Mouse (Mus musculus) WW6 (cell line): ENCODE results near the gene Cntfr.
"Not testable (repeated sequence)": the region's sequence is repeated elsewhere in the genome, so short reads cannot be mapped to it uniquely, and the experiment has no call there.

Experiments
- DNase-seq: peaks from one replicate; pipeline ENCODE4 v3.0.0-alpha.2; 2013; ENCODE audit warnings: low read depth, low spot score

The Cntfr gene

GRCm38 (mm10) chr4:41710229-41710628 is 13.3 kb upstream of the Cntfr start:
- no peak for DNase-seq

DNA sequence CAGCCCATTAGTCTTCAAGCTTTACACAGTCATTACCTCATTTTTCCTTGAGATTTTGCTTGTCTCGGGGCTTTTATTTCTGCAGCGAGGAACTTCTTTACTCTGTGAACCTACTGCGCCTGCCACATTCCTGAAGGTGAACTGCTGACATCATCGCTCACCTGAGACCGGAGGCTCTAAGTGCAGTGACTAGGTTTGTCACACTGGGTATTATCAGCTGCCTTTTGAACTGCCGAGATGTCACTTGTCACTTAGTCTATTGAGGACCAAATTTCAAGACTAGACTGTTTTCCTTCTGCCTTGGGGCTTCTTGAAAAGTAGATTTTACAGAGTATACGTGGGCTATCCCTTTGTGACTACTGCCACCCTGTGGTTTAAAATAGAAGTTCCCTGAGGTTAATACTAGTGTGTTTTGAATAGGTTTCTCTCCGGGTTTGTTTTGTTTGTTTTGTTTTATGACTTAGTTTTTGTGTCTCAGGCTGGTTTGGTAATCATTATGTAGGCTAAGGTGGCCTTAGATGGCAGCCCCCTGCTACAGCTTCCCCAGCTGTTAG is 11.4 kb upstream of the Cntfr start:
- DNase-seq: no peak

DNA sequence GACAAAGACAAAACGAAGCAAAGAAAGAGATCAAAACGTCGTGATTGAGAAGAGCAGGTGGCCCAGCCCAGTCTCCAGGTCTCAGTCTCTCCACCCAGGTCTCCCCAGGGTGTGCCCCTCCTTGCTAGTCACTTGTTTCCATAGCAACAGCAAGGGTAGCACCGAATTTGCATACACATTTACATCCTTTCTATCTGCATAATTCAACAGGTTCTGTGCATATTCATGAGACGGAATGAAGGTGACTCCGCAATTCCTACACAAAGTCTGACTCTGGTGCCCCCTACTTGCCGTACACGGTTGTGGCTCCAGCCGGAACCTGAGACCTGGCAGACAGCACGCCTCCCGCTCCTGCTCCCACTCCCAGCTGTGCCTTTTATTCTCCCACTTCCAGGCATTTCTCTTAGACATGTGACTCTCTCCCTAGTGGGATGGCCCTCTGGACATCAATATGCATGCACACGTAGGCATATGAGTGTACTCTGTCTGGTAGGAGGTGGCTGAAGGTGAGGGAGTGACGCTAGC is 10.2 kb upstream of the Cntfr start:
- DNase-seq: peak; percentile 75

- DNase-seq: no peak
These were observed 9.2 kb upstream of the Cntfr start for GRCm38 (mm10) chr4:41705922-41706754.

GRCm38 (mm10) chr4:41704651-41705050 is 7.8 kb upstream of the Cntfr start:
- no peak for DNase-seq

GRCm38 (mm10) chr4:41702226-41702625 is 5.3 kb upstream of the Cntfr start:
- DNase-seq: not testable (repeated sequence)

- DNase-seq: not testable (repeated sequence)
These were observed 3.3 kb upstream of the Cntfr start for GRCm38 (mm10) chr4:41700224-41700623.

DNA sequence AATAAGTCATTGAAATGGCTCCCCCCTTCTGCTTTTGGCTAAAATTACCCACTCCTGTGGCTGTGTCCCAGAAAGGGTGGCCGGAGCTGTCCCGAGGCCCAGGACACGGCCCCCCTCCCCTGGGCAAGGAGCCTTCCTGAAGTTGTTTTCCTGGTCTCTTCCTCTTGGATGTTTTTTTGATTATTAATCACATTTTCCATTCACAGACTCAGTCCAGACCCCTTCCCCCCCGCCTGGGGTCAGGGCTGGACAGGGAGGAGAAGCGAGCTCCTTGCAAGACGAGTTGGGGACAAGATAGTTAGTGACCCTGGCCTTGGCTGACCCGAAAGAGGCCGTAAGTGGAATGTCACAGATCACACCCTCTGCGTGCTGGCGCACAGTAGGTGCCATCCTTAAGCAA is 2.9 kb upstream of the Cntfr start, which contains the start of gene Il11ra1:
Gene Il11ra1, plus strand, starts transcription at position 207 of the 400 bp plus-strand sequence.
- DNase-seq: not testable (repeated sequence)

GRCm38 (mm10) chr4:41698421-41699016 is 1.6 kb upstream of the Cntfr start:
- DNase-seq: not testable (repeated sequence)

DNA sequence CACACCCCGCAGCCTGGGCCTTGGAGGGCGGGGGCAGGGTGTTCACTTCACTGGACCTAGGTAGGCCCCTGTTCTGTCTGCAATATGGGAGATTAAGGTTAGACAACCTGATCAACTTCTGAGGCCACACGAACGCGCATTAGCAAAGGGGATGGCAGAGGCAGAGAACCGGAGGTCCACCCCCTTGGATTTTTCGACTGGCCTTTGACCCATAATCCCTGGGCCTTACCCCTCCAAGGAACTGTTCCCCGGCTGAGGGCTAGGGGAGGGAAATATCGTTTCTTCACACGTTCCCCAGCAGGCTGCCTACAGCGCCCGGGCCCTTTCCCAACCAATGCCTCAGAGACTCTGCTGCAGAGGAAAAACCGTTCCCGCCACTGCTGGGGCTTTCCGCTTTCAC is 437 bp downstream of the Cntfr start:
- not testable (repeated sequence) for DNase-seq

DNA sequence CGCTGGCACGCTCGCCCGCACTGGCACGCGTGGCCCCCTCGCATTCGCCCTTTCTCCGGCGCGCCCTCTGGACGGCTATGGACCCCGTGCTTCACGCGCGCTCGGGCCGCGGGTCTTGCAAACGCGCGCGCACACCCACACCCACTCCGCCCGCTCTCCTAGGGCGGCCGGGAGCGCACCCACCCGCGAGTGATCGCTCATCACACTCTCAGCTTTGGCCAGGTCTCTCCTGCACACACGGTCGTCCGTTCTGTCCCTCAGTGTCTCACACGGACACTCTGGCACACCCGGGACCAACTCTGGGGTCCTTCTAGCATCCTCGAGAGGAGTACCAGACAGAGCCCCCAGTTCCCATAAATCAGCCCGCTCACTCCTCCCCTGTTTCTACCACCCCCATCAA is 1.1 kb downstream of the Cntfr start:
- not testable (repeated sequence) for DNase-seq

GRCm38 (mm10) chr4:41693511-41693910 is 3.4 kb downstream of the Cntfr start:
- not testable (repeated sequence) for DNase-seq

GRCm38 (mm10) chr4:41690014-41690413 is 6.9 kb downstream of the Cntfr start:
- not testable (repeated sequence) for DNase-seq

DNA sequence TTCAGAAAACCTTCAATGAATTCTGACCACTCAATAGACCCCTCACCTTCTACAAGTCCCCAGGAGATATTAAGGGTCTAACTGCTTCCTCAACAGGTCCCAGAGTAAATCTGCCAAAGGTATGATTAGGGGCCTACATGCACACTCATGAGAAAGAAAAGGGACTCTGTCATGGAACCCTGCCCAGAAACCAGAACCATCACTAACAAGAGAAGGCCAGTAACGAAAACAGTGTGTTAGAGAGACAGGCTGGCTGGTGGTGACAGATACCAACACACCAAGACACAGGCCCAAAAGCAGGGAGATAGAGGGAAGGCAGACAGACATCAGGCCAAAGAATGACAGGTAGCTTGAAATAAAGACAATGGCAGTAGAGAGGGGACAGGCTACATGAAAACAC is 8.3 kb downstream of the Cntfr start:
- DNase-seq: not testable (repeated sequence)

DNA sequence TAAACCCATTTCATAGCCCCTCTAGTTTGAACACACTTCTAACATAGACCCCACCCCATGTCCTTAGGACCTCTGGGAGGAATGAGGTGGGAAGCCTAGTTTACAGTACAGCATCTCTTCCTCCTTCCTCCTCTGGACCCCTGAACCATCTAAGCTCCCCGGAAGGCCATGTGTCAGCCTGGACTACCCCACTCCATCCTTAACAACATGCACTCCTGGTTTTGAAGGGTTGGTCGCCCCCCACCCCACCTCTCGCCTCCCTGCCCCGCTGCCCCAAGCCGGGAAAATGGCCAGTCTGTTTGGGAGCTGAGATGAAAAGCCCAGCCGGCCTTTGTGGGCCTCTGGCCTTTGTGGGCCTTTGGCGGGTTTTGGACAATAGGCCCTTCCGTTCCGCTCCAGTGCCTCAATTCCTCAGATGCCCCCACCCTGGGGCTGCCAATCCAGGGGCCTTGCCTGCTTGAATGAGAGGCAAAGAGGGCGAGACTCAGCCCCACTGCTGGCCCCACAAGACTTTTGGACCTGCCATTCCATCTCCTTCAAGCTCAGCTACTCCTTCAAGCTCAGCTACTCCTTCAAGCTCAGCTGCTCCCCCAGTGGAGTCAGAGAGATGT is 10.9 kb downstream of the Cntfr start:
- not testable (repeated sequence) for DNase-seq

GRCm38 (mm10) chr4:41684931-41685453 is 11.9 kb downstream of the Cntfr start:
- DNase-seq: not testable (repeated sequence)

DNA sequence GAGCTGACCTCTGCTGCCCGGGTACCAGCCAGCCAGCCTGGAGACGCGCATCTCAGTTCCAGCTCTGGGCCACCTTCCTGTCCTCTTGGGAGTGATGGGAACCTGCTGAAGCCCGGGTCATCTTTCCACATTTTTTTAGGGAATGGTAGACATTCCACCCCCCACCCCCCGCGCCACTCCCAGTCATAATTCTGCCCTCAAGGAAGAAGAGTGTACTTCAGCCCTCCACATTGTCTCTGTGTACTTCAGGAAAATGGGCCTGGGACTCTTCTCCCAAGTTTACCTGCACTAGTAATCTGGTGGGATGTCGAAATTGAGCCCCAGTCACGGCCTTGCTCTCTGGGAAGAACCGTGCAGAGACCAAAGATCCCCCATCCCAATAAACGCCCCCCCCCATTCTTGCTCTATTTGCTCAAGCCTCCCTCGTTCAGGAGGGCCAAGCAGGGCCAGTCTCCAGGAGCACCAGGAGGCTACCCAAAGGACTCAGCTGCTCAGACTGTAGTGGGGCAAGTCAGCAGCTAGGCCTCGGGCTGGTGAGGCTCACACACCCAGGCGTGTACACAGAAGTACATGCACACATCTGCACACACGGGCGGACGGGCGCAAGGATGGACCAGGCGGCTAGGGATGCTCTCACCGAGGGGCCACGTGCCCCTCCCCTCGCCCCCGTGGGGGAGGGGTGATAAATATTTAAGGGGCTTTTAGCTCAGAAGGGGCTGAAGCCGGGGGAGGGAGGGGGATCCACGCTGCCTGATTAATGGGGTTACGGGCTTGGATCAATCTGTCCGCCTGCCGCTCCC is 12.6 kb downstream of the Cntfr start:
- DNase-seq: not testable (repeated sequence)

- not testable (repeated sequence) for DNase-seq
These were observed 13.6 kb downstream of the Cntfr start for GRCm38 (mm10) chr4:41683303-41683702.

DNA sequence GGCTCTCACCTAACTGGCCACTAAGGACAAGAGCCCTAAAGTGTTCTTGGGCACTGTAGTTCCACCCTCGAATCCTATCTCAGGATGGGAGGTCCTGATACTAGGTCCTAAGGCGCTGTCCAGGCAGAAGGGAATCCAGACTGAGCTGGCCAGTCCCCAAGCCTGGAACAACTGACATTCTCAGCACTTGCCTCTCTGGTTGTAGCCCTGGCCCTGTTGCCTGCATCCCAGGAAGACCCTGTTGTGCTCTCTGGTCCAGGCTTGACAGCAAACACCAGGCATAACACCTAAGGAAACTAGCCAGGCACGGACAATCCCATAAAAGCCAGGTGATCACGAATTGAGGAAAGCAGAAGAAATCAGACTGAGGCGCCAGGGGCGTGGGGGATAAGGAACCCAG is 14.1 kb downstream of the Cntfr start:
- no peak for DNase-seq

DNA sequence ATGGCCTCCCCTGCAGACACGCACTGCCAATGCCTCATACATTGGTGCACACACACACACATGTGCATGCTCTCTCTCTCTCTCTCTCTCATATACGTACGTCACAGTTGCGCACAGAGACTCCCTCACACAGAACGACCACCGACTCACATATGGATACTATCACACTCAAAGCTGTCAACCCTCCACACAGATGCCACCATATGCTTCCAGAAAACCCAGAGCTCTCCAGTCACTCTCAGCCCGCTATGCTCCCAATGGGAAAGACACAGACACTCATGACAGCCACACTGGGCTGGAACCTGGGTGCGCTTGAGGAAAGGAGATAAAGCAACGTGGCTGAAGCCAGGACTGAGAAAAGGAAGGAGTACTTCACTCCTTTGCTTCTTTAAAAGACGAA is 14.9 kb downstream of the Cntfr start:
- DNase-seq: no peak

GRCm38 (mm10) chr4:41681176-41681575 is 15.7 kb downstream of the Cntfr start:
- DNase-seq: no peak
